Comparison of ENCODE assay signal across 8 mouse cellular contexts in genomic region chr9:114727315-114727714, GRCm38 (mm10). TPM values are rescaled to one million over a fixed set of nuclear protein-coding genes. Genes with fewer than 3 reads are reported as not detected.
A peak's percentile ranks its signal among the peaks of the same experiment; 100 is the strongest.
DNase-seq lines count a peak whose midpoint lies in the region; ATAC-seq lines count a peak whose summit lies in the region.

No protein-coding gene starts in this region.

- H3K27ac ChIP-seq in forebrain, embryonic 11.5 days (ENCODE audit: low read depth, low read length): no peak overlapping the region

- peaks cover 2% of the 10 kb centered on the region for H3K36me3 ChIP-seq in forebrain, embryonic 11.5 days (ENCODE audit: control insufficient read depth, insufficient read depth, low read length)

- H3K9me3 ChIP-seq in forebrain, embryonic 11.5 days (ENCODE audit: control insufficient read depth, low read length): no peaks in the 10 kb centered on the region

- H3K4me3 ChIP-seq in forebrain, embryonic 11.5 days (ENCODE audit: low read depth, low read length): no peak overlapping the region

- intact Hi-C loops in left cerebral cortex, postnatal 25 days (cut with DNase I): loop anchor here (1.0 kb wide), 1 partner anchor 79 kb away; no protein-coding TSS in a partner anchor
- intact Hi-C loops in left cerebral cortex, postnatal 36 days (cut with DNase I): no loop called here

- H3K9ac ChIP-seq in forebrain, embryonic 11.5 days (ENCODE audit: low read length): no peak overlapping the region

- peak; percentile 63 for DNase-seq in adrenal gland, postnatal 10 days
- DNase-seq in adrenal gland, postnatal 4 days (ENCODE audit: low spot score in 2 of 2): no peak
- DNase-seq in left cerebral cortex, postnatal 25 days (ENCODE audit: low spot score in 2 of 2): peak; percentile 38
- no peak for DNase-seq in left cerebral cortex, postnatal 36 days (ENCODE audit: low spot score in 2 of 2)
- DNase-seq in c-Kit-positive CD71-positive TER-119-negative erythroid progenitor cells, embryonic 14.5 days (ENCODE audit: low read depth): peak; percentile 42
- DNase-seq in induced T-regulatory cell, adult 2 months (ENCODE audit: low read depth): peak; percentile 68
- peak; percentile 85 for DNase-seq in retina, postnatal 1 day
- DNase-seq in forebrain, embryonic 11.5 days (ENCODE audit: low spot score): no peak

- 2% methylated on average over 3 of the region's 3 CpGs for WGBS in forebrain, embryonic 11.5 days

- H3K4me2 ChIP-seq in forebrain, embryonic 11.5 days (ENCODE audit: low read depth, low read length, severe bottlenecking): no peak overlapping the region

- ATAC-seq in forebrain, embryonic 11.5 days (replicated peaks; ENCODE audit: low FRiP score): no peak

- H3K4me1 ChIP-seq in forebrain, embryonic 11.5 days (replicated peaks; ENCODE audit: control insufficient read depth, insufficient read depth, low read length): no peaks in the 10 kb centered on the region

- H3K27me3 ChIP-seq in forebrain, embryonic 11.5 days (ENCODE audit: control insufficient read depth, insufficient read depth, low read length): no peaks in the 10 kb centered on the region

RNA-seq across cellular contexts. Expression of gene Cmtm6, which starts 3.6 kb away (rescaled TPM):
- 10 to 100 TPM; 59.4 to 61.0 TPM for total RNA-seq in adrenal gland, postnatal 10 days (2021)
- 10 to 100 TPM; 75.0 to 75.9 TPM for total RNA-seq in adrenal gland, postnatal 4 days (2021)
- 10 to 100 TPM; 22.9 to 23.7 TPM for total RNA-seq in left cerebral cortex, postnatal 25 days (2021)
- 10 to 100 TPM; 19.0 to 21.5 TPM for total RNA-seq in left cerebral cortex, postnatal 36 days (2021)
- 26.9 and 27.2 TPM in 2 replicates for polyA plus RNA-seq in forebrain, embryonic 11.5 days (2014; fragmentation: Nextera tagmentation; extraction: Ambion mirVana)

RNA-seq across cellular contexts. Expression of gene Dync1li1, which starts 38.7 kb away (rescaled TPM):
- 10 to 100 TPM; 38.3 to 41.0 TPM for total RNA-seq in adrenal gland, postnatal 10 days (2021)
- total RNA-seq in adrenal gland, postnatal 4 days (2021): 10 to 100 TPM; 45.7 to 49.6 TPM
- 10 to 100 TPM; 90.1 to 93.7 TPM for total RNA-seq in left cerebral cortex, postnatal 25 days (2021)
- total RNA-seq in left cerebral cortex, postnatal 36 days (2021): 10 to 100 TPM; 91.3 to 92.5 TPM
- polyA plus RNA-seq in forebrain, embryonic 11.5 days (2014; fragmentation: Nextera tagmentation; extraction: Ambion mirVana): 76.1 and 84.0 TPM in 2 replicates

RNA-seq across cellular contexts. Expression of gene Cmtm7, which starts 54.3 kb away (rescaled TPM):
- 10 to 100 TPM; 32.4 to 32.9 TPM for total RNA-seq in adrenal gland, postnatal 10 days (2021)
- 10 to 100 TPM; 59.6 to 62.7 TPM for total RNA-seq in adrenal gland, postnatal 4 days (2021)
- 1 to 10 TPM; 4.9 to 5.0 TPM for total RNA-seq in left cerebral cortex, postnatal 25 days (2021)
- total RNA-seq in left cerebral cortex, postnatal 36 days (2021): 1 to 10 TPM; 3.8 to 4.0 TPM
- 50.6 and 63.5 TPM in 2 replicates for polyA plus RNA-seq in forebrain, embryonic 11.5 days (2014; fragmentation: Nextera tagmentation; extraction: Ambion mirVana)

Comparison
In these comparisons a context has a peak if more than half of its experiments do, and no peak if none do; other contexts are left out.
1. DNase-seq: peak in adrenal gland, postnatal 10 days (single experiment), left cerebral cortex, postnatal 25 days (2 of 2), c-Kit-positive CD71-positive TER-119-negative erythroid progenitor cells, embryonic 14.5 days (single experiment), induced T-regulatory cell, adult 2 months (single experiment) and retina, postnatal 1 day (single experiment); none in adrenal gland, postnatal 4 days (0 of 2), left cerebral cortex, postnatal 36 days (0 of 2) and forebrain, embryonic 11.5 days (single experiment).
2. RNA of gene Cmtm7, which starts 54.3 kb away (total RNA-seq): 59.6 to 62.7 TPM in adrenal gland, postnatal 4 days and 32.4 to 32.9 TPM in adrenal gland, postnatal 10 days; 4.9 to 5.0 TPM in left cerebral cortex, postnatal 25 days and 3.8 to 4.0 TPM in left cerebral cortex, postnatal 36 days; every median in the first group is over 4 times any median in the second.